Mouse (Mus musculus): ENCODE data around the gene Mtus2.
"Not testable (repeated sequence)": the region's sequence is repeated elsewhere in the genome, so short reads cannot be mapped to it uniquely, and the experiment has no call there.

Gene Mtus2

GRCm38 (mm10) chr5:148115207-148115817 lies 158.2 kb downstream of the Mtus2 start:
- in situ Hi-C loops (cut with MboI): no loop called here

DNA sequence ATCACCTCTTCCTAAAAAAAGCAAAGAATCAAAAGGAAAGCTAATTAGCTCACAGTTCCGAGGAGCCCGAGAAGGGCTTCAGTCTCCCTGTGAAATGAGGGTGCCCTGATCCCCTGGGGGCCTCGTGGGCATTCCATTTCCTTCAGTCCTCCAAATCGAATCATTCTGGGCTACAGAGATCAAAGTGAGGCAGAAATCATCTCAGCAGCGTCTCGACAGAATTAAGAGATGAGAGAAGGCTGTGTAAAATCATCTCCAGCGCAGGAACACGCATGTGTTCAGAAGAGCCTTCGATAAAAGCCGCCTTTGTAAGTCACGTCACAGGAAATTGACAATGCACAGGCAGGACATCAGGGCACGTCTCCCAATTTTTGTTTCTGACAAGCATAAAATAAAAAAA lies 167.2 kb downstream of the Mtus2 start:
- in situ Hi-C loops (cut with MboI): no loop called here

DNA sequence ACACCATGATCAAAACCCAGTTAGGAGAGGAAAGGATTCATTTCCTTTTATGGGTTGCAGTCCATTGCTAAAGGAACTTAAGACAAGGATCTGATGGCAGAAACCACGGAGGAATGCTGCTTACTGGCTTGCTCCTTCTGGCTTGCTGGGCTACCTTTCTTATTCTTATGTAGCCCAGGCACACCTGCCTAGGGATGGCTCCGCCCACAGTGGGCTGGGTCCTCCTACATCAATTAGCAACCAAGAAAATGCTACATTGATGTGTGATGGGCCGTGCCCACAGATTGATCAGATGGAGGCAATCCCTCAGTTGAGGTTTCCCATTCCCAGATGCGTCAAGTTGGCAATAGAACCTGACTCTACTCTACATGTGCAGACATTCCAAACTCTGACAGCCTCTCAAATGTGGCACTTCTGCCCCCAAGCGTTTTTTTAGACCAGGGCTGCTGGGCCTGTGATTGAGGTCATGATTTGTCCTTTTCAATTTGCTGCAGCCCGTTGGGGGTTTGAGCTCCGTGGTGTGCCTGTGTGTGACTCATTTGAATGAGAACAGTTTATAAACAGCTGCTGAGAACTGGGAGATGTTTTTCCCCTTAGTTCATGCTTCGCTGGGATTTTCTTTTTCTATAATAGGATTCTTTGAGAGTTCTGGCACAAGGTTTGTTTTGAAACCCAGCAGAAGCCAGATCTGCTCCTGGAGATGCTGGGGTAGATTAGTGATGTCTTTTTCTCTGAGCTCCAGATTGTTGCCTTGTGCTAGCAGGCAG lies 173.8 kb downstream of the Mtus2 start:
- in situ Hi-C loops (cut with MboI): no loop called here

- in situ Hi-C loops (cut with MboI): no loop called here
Observed at GRCm38 (mm10) chr5:148131458-148132131, 174.5 kb downstream of the Mtus2 start.

GRCm38 (mm10) chr5:148133448-148134060 lies 176.4 kb downstream of the Mtus2 start:
- in situ Hi-C loops (cut with MboI): no loop called here

DNA sequence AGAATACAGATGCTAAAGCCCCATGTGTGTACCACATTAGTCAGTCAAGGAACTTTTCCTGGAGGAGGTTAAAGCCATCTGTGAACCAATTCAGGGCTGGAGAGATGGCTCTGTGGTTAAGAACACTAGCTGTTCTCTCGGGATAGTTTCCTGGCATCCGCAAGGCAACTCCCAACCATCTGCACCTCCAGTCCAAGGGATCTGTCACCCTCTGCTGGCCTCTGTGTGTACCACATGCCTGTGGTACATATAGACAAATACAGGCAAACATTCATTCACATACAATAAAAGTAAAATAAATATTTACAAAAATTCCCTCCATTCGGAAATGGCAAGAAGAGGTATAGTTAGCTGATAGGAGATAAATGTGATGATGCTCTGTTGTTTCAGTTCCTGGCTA lies 184.5 kb downstream of the Mtus2 start:
- in situ Hi-C loops (cut with MboI): no loop called here

DNA sequence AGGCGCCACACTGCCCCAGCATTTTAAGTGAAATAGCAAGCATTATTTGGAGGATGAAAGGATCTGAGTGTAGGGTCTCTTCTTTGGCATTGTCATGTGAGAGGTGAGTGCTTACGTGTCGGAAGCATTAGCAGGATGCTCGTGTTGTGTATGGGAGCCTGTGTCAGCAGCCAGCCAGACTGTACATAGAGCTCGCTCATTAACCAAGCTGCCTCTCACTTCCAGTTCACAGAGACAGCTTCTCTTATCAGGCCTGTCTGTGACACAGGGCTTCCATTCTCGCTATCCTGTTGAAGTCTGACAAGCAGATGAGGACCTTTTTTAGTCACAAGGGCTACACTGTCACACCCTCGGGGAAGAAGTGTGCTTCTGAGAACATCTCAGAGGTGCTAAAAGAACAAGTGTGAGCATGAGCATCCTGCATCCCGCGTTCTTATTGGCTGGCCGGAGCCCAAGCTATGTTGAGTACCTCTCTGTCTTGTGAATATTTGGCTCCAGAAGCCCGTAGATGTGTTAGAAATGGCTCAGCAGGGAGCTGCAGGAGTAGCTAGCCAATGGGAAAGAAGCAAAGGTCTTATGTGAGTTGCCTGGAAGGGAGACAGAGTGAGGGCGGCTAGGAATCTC lies 189.2 kb downstream of the Mtus2 start:
- in situ Hi-C loops (cut with MboI): no loop called here

DNA sequence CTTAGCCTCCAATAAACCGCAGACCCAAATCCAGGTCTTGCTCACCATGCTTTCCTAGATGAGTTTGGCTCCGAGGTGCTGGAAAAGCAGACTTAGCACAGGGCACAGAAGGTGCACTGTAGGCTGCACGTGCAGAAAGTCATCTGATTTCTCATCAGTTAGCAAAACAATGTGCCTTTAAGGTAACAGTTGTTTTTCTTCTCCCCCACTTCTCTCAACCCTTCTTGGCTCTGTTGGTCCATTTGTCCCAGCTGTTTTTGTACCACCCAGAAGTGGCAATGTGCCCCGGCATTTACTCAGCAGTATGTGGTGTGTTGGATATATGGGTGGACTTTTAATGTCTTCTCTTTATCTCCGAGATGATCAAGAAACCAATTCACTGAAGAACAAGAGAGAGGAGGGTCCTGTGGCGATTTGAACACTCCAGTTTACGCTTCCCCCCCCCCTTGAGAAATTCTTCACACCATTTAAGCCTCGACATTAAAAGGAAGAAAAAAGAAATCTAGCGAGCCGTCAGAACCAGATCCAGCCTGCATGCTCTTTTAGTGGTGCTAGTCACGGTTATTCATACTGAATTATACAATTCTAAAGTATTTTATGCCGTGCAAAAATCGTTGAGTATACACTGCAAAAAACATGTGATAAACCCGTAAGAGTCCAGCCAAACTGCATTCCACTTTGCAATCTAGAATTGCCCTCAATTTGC lies 194.9 kb downstream of the Mtus2 start:
- in situ Hi-C loops (cut with MboI): no loop called here

DNA sequence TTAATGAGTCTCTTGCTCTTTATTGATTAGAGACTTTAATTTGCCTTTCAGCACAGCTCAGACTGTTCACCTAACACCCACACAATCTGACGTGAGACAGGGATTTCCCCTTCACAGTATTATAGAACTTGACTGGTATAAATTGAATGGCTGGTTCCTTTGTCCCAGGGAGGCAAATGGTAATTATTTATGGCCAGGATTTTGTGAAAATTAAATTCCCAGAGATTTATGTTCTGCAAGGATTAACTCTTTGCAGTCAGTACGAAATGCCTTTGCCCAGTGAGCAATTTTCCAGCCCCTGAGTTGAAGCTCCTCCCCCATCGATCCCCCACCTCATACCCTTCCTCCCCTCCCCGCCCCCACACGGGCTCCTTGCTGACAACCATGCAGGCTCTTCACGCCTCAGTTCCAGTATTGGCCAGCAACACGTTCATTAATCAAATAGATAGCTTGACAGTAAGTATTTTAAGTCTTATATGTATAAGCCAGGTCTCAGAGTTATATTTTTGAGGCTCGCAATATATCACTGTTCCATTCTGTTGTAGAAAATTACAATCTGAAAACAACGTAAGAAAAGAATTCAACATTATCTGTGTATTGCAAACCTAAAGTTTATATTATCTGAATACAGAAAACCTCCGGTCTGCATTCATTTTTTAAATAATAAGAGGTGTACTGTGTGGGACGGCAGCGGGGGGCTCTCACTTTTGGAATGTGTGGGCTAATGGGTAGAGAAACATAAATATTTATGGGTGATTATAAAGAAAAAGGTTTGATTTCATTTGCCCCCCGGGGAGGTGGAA lies 195.7 kb downstream of the Mtus2 start:
- in situ Hi-C loops (cut with MboI): no loop called here

- in situ Hi-C loops (cut with MboI): no loop called here
Observed at GRCm38 (mm10) chr5:148153403-148153713, 196.2 kb downstream of the Mtus2 start.

- in situ Hi-C loops (cut with MboI): no loop called here
Observed at GRCm38 (mm10) chr5:148154727-148155126, 197.6 kb downstream of the Mtus2 start.

GRCm38 (mm10) chr5:148159328-148159727 lies 202.2 kb downstream of the Mtus2 start:
- in situ Hi-C loops (cut with MboI): no loop called here

DNA sequence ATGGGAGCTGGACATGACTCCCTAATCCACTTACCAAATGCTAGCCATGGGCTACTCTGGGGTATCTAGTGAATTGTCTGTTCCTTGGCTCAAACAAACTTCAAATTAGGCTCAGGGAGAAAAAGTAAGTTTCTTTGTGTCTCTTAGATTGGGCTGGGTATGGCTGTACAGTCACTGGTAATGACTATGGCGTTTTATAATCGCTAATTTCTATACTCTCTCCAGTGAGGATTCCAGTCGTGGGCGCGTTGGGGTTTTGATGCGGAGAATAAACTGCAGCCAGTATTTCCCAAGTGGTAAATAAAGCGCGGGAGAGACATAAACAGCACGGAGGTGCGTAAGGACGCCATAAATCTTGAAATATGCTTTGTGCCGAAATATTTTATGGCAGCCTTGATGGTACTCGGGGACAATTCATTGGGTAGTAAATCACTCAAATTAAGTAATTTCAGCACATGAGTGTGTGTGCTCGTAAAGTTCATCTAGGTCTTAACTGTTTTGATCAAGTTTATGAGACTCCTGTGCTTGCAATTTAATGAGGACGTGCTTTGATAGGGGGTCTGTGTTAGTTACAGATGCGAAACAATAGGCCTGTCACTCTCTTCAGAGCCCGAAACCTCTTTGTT lies 203.5 kb downstream of the Mtus2 start:
- in situ Hi-C loops (cut with MboI): no loop called here

DNA sequence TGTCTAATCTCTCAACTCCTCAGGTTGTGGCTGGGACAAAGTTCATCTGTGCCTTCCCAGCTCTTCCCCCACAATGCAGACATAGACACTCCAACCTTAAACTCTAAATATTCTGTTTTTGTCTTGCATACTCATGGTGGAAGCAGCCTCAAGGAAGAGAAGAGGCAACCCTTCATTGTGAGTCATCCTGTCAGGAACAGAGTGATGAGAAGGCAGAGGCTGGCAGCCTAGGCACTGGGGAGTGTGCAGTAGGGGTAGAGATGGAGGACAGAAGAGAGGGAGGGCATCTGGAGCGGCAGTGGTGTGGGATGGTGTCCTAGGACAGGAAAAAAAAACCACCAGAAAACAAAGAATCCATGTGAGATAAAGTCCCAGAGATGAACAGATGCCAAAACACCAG lies 208.0 kb downstream of the Mtus2 start:
- in situ Hi-C loops (cut with MboI): no loop called here

- in situ Hi-C loops (cut with MboI): no loop called here
Observed at GRCm38 (mm10) chr5:148175091-148175490, 218.0 kb downstream of the Mtus2 start.

- in situ Hi-C loops (cut with MboI): no loop called here
Observed at GRCm38 (mm10) chr5:148175742-148176426, 218.8 kb downstream of the Mtus2 start.

DNA sequence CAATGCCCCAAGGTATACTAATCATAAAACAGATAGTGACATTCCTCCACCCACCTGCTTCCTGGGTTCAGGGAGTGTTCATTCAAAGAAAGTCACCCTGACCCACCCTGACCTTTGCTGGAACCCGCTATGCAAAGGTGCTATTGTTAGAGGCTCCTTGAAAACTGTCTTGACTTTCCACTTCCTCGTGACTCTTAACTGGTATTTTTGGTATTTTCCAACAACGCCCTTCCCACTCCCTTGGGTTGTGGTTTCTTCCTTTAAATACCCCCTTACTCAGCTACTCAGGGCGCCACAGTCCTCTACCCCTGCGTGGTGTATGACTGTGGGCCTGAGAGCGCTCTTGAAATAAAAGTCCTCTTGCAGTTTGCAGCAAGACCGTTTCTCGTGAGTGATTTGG lies 219.4 kb downstream of the Mtus2 start:
- in situ Hi-C loops (cut with MboI): not testable (repeated sequence)

GRCm38 (mm10) chr5:148179231-148179630 lies 222.1 kb downstream of the Mtus2 start:
- in situ Hi-C loops (cut with MboI): no loop called here

GRCm38 (mm10) chr5:148180590-148181307 lies 223.6 kb downstream of the Mtus2 start:
- in situ Hi-C loops (cut with MboI): no loop called here
